ENCODE assay signal across 6 mouse cellular contexts in genomic region chrX:170011529-170011879, GRCm38 (mm10). TPM values are rescaled to one million over a fixed set of nuclear protein-coding genes. Genes with fewer than 3 reads are reported as not detected.
DNase-seq lines count a peak whose midpoint lies in the region; ATAC-seq and TF ChIP-seq lines count a peak whose summit lies in the region.
"Not testable (repeated sequence)": the region's sequence is repeated elsewhere in the genome, so short reads cannot be mapped to it uniquely, and the experiment has no call there.

No protein-coding gene starts in this region.

- not testable (repeated sequence) for H3K27me3 ChIP-seq in E14TG2a.4 (ENCODE audit: insufficient read depth, low read length); G1E (ENCODE audit: insufficient read depth, low read length); kidney, embryonic 14.5 days (ENCODE audit: control insufficient read depth, insufficient read depth, low read length)
- H3K27me3 ChIP-seq in liver, embryonic 13.5 days, result peaks cover 10% of the 10 kb centered on the region; the same call in 1 of the 2 replicates

- ATAC-seq in G1E (ENCODE audit: extremely low read depth, insufficient number of reproducible peaks, low FRiP score, poor library complexity, severe bottlenecking); kidney, embryonic 14.5 days (ENCODE audit: low FRiP score, low TSS enrichment); liver, embryonic 13.5 days (ENCODE audit: low read depth): not testable (repeated sequence)

- not testable (repeated sequence) for DNase-seq in G1E (ENCODE audit: low spot score); liver, embryonic 13.5 days
- peak; percentile 18 to 63 for DNase-seq in cerebellum, adult 18-20 months
- peak; percentile 20 to 60 for DNase-seq in urinary bladder, postnatal 4 days (ENCODE audit: low spot score in 2 of 2)

- H3K4me3 ChIP-seq in E14TG2a.4 (replicated peaks; ENCODE audit: low read length) (peak overlapping the region; percentile 97), G1E (ENCODE audit: low read depth, low read length) (peak overlapping the region; percentile 71; the same call in 1 of the 2 replicates)
- 0 out of 2 replicates have a peak overlapping the region, but pooled peaks have one; percentile 22 for H3K4me3 ChIP-seq in kidney, embryonic 14.5 days (ENCODE audit: low read length)
- peak overlapping the region; percentile 46; the same call in 1 of the 2 replicates for H3K4me3 ChIP-seq in liver, embryonic 13.5 days (replicated peaks)

- not testable (repeated sequence) for TF ChIP-seq CTCF in E14TG2a.4 (conservative IDR thresholded peaks at IDR 0.05; ENCODE audit: low read length); G1E (IDR thresholded peaks at IDR 0.05; ENCODE audit: low read depth, low read length)

- peaks cover 20% of the 10 kb centered on the region for H3K36me3 ChIP-seq in E14TG2a.4 (ENCODE audit: insufficient read depth, low read length)
- not testable (repeated sequence) for H3K36me3 ChIP-seq in G1E (replicated peaks)
- H3K36me3 ChIP-seq in kidney, embryonic 14.5 days (ENCODE audit: control insufficient read depth, insufficient read depth, low read length), result peaks cover 14% of the 10 kb centered on the region
- peaks cover 26% of the 10 kb centered on the region for H3K36me3 ChIP-seq in liver, embryonic 13.5 days

- H3K9me3 ChIP-seq in E14TG2a.4 (ENCODE audit: low read length) (peaks cover 26% of the 10 kb centered on the region), G1E (replicated peaks) (peaks cover 12% of the 10 kb centered on the region)
- peaks cover 39% of the 10 kb centered on the region for H3K9me3 ChIP-seq in kidney, embryonic 14.5 days (ENCODE audit: control insufficient read depth, low read length)
- peaks cover 44% of the 10 kb centered on the region for H3K9me3 ChIP-seq in liver, embryonic 13.5 days (replicated peaks)

- WGBS in kidney, embryonic 14.5 days, result 96% methylated on average over 9 of the region's 10 CpGs
- 81% methylated on average over 4 of the region's 10 CpGs for WGBS in liver, embryonic 13.5 days (ENCODE audit: insufficient replicate concordance)

- not testable (repeated sequence) for H3K4me2 ChIP-seq in kidney, embryonic 14.5 days (replicated peaks; ENCODE audit: low read depth, low read length); liver, embryonic 13.5 days

- not testable (repeated sequence) for H3K27ac ChIP-seq in kidney, embryonic 14.5 days (ENCODE audit: low read depth, low read length); liver, embryonic 13.5 days

- H3K4me1 ChIP-seq in E14TG2a.4 (replicated peaks; ENCODE audit: low read depth, low read length), result peaks cover 30% of the 10 kb centered on the region
- not testable (repeated sequence) for H3K4me1 ChIP-seq in G1E (ENCODE audit: insufficient read depth, low read depth, low read length); kidney, embryonic 14.5 days (ENCODE audit: control insufficient read depth, insufficient read depth, low read length); liver, embryonic 13.5 days (replicated peaks)

- H3K9ac ChIP-seq in kidney, embryonic 14.5 days (ENCODE audit: low read depth, low read length); liver, embryonic 13.5 days: not testable (repeated sequence)

RNA-seq across cellular contexts. Expression of gene Gm21887, which starts 2.0 kb away (rescaled TPM):
- total RNA-seq in G1E (2014; fragmentation: Nextera tagmentation), result 163 and 204 TPM in 2 replicates
- 35.4 and 44.4 TPM in 2 replicates for total RNA-seq in G1E (2017)
- 300 and 429 TPM in 2 replicates for polyA plus RNA-seq in G1E (2012)
- 279 and 362 TPM in 2 replicates for polyA plus RNA-seq in kidney, embryonic 14.5 days (2014; fragmentation: Nextera tagmentation; extraction: Ambion mirVana)
- 84.4 and 95.3 TPM in 2 replicates for polyA plus RNA-seq in liver, embryonic 13.5 days (2015; fragmentation: Nextera tagmentation; extraction: Ambion mirVana)

Comparison
In these comparisons a context has a peak if more than half of its experiments do, and no peak if none do; other contexts are left out.
1. H3K4me3 ChIP-seq: peak in every context shown above with its lines; median percentile 97 in E14TG2a.4; 71 in G1E; 46 in liver, embryonic 13.5 days; 22 in kidney, embryonic 14.5 days.